Mouse (Mus musculus): ENCODE results near the gene Kpna7.
"Not testable (repeated sequence)": the region's sequence is repeated elsewhere in the genome, so short reads cannot be mapped to it uniquely, and the experiment has no call there.

Gene Kpna7

GRCm38 (mm10) chr5:145020712-145021111 lies 63.1 kb downstream of the Kpna7 start:
- not testable (repeated sequence) for DNase-seq (ENCODE audit: low spot score)

- not testable (repeated sequence) for DNase-seq (ENCODE audit: low spot score)
Observed at GRCm38 (mm10) chr5:145020254-145020653, 63.6 kb downstream of the Kpna7 start.

GRCm38 (mm10) chr5:145016761-145017160 lies 67.1 kb downstream of the Kpna7 start:
- not testable (repeated sequence) for DNase-seq (ENCODE audit: low spot score)

- DNase-seq (ENCODE audit: low spot score) = no peak
Observed at GRCm38 (mm10) chr5:145014278-145014677, 69.6 kb downstream of the Kpna7 start.

GRCm38 (mm10) chr5:145008878-145009659 lies 74.8 kb downstream of the Kpna7 start:
- DNase-seq (ENCODE audit: low spot score) = no peak

- no peak for DNase-seq (ENCODE audit: low spot score)
Observed at GRCm38 (mm10) chr5:145005596-145005995, 78.2 kb downstream of the Kpna7 start.

- DNase-seq (ENCODE audit: low spot score) = no peak
Observed at GRCm38 (mm10) chr5:145004495-145004894, 79.3 kb downstream of the Kpna7 start.

- DNase-seq (ENCODE audit: low spot score) = no peak
Observed at GRCm38 (mm10) chr5:145003362-145003761, 80.5 kb downstream of the Kpna7 start.

GRCm38 (mm10) chr5:144998491-144998890 lies 85.3 kb downstream of the Kpna7 start:
- DNase-seq (ENCODE audit: low spot score) = no peak

GRCm38 (mm10) chr5:144990481-144990880 lies 93.3 kb downstream of the Kpna7 start:
- no peak for DNase-seq (ENCODE audit: low spot score)

- no peak for DNase-seq (ENCODE audit: low spot score)
Observed at GRCm38 (mm10) chr5:144990051-144990450, 93.8 kb downstream of the Kpna7 start.

GRCm38 (mm10) chr5:144989061-144989405 lies 94.8 kb downstream of the Kpna7 start:
- no peak for DNase-seq (ENCODE audit: low spot score)

- peak; percentile 38 for DNase-seq (ENCODE audit: low spot score)
Observed at GRCm38 (mm10) chr5:144988340-144989060, 95.3 kb downstream of the Kpna7 start.

- no peak for DNase-seq (ENCODE audit: low spot score)
Observed at GRCm38 (mm10) chr5:144987561-144987960, 96.3 kb downstream of the Kpna7 start.

GRCm38 (mm10) chr5:144984839-144985238 lies 99.0 kb downstream of the Kpna7 start:
- DNase-seq (ENCODE audit: low spot score) = no peak

GRCm38 (mm10) chr5:144983227-144983626 lies 100.6 kb downstream of the Kpna7 start:
- no peak for DNase-seq (ENCODE audit: low spot score)

- DNase-seq (ENCODE audit: low spot score) = no peak
Observed at GRCm38 (mm10) chr5:144979110-144979509, 104.7 kb downstream of the Kpna7 start.

GRCm38 (mm10) chr5:144978533-144979107 lies 105.2 kb downstream of the Kpna7 start:
- peak; percentile 90 for DNase-seq (ENCODE audit: low spot score)

GRCm38 (mm10) chr5:144971266-144971665 lies 112.6 kb downstream of the Kpna7 start:
- DNase-seq (ENCODE audit: low spot score) = no peak

- DNase-seq (ENCODE audit: low spot score) = peak; percentile 82
Observed at GRCm38 (mm10) chr5:144965639-144966351, 118.0 kb downstream of the Kpna7 start, which contains the start of gene Smurf1. TSS of gene Smurf1 (minus strand) at chr5:144965847.

- DNase-seq (ENCODE audit: low spot score) = peak; percentile 89
Observed at GRCm38 (mm10) chr5:144964872-144965638, 118.8 kb downstream of the Kpna7 start.

All from urinary bladder, postnatal 14 days (tissue).